Comparison of ENCODE assay signal across 8 mouse cellular contexts in the genomic region with DNA sequence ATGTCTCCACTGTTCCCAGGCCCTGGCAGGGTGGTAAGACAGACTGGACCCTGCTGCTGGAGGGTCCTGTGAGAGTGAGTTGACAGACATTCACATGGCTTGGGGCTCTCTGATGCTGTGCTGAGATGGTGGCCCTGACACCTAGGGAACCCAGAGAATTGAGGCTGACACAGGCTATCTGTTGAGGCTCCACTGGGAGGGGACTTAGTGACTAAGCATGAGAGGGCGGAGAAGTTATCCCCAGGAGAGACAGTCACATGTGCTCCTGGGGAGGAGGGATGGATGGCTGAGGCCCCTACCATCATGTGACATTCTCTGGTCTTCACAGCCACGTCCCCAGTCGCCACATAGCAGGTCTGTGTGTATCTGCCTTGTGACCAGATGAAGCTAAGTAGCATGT. TPM values are rescaled to one million over a fixed set of nuclear protein-coding genes. Genes with fewer than 3 reads are reported as not detected.
DNase-seq lines count a peak whose midpoint lies in the region; ATAC-seq lines count a peak whose summit lies in the region.
"Had no signal": no experiment of that assay in that cellular context is flagged by ENCODE, and none has a peak within 500 bp of the region (broad histone marks: within the 10 kb centered on the region; RNA-seq: fewer than 3 reads in every experiment).

No protein-coding gene starts in this region.

- H3K27ac ChIP-seq in lung, embryonic 15.5 days = peak overlapping the region; percentile 74
- no peak overlapping the region for H3K27ac ChIP-seq in forebrain, embryonic 16.5 days (ENCODE audit: low read length)
- peak overlapping the region; percentile 79 for H3K27ac ChIP-seq in limb, embryonic 12.5 days
- H3K27ac ChIP-seq in stomach, embryonic 16.5 days (ENCODE audit: low read length) = 0 out of 2 replicates have a peak overlapping the region, but pooled peaks have one; percentile 34
- no peak overlapping the region for H3K27ac ChIP-seq in liver, embryonic 12.5 days

- 56% methylated on average over 3 of the region's 3 CpGs for WGBS in lung, embryonic 15.5 days
- 62% methylated on average over 3 of the region's 3 CpGs for WGBS in forebrain, embryonic 16.5 days
- WGBS in limb, embryonic 12.5 days = 72% methylated on average over 3 of the region's 3 CpGs
- 75% methylated on average over 3 of the region's 3 CpGs for WGBS in stomach, embryonic 16.5 days
- 43% methylated on average over 3 of the region's 3 CpGs for WGBS in liver, embryonic 12.5 days (ENCODE audit: insufficient replicate concordance)

- no peak overlapping the region for H3K4me2 ChIP-seq in lung, embryonic 15.5 days
- no peak overlapping the region for H3K4me2 ChIP-seq in forebrain, embryonic 16.5 days (ENCODE audit: low read length)
- no peak overlapping the region for H3K4me2 ChIP-seq in limb, embryonic 12.5 days
- H3K4me2 ChIP-seq in stomach, embryonic 16.5 days (ENCODE audit: low read depth, low read length) = no peak overlapping the region
- no peak overlapping the region for H3K4me2 ChIP-seq in liver, embryonic 12.5 days

- no peak for ATAC-seq in lung, embryonic 15.5 days (ENCODE audit: borderline replicate concordance, extremely low read depth, low FRiP score, low TSS enrichment)
- ATAC-seq in forebrain, embryonic 16.5 days = peak; percentile 15; the same call in 1 of the 2 replicates
- no peak for ATAC-seq in limb, embryonic 12.5 days (ENCODE audit: insufficient number of reproducible peaks, insufficient read depth, low FRiP score, low TSS enrichment, low read depth)
- ATAC-seq in stomach, embryonic 16.5 days (ENCODE audit: insufficient read depth, low FRiP score) = peak; percentile 13; the same call in 1 of the 2 replicates
- ATAC-seq in liver, embryonic 12.5 days = no peak

- no peak overlapping the region for H3K4me3 ChIP-seq in lung, embryonic 15.5 days
- H3K4me3 ChIP-seq in forebrain, embryonic 16.5 days (replicated peaks; ENCODE audit: low read length) = no peak overlapping the region
- H3K4me3 ChIP-seq in limb, embryonic 12.5 days (replicated peaks) = no peak overlapping the region
- H3K4me3 ChIP-seq in stomach, embryonic 16.5 days (replicated peaks; ENCODE audit: low read length) = no peak overlapping the region
- no peak overlapping the region for H3K4me3 ChIP-seq in liver, embryonic 12.5 days
- H3K4me3 ChIP-seq: megakaryocyte, embryonic 14.5 days had no signal

- no peaks in the 10 kb centered on the region for H3K9me3 ChIP-seq in lung, embryonic 15.5 days
- H3K9me3 ChIP-seq in forebrain, embryonic 16.5 days (ENCODE audit: control insufficient read depth, low read length) = no peaks in the 10 kb centered on the region
- H3K9me3 ChIP-seq in limb, embryonic 12.5 days = no peaks in the 10 kb centered on the region
- no peaks in the 10 kb centered on the region for H3K9me3 ChIP-seq in stomach, embryonic 16.5 days (replicated peaks; ENCODE audit: control insufficient read depth, low read length)
- no peaks in the 10 kb centered on the region for H3K9me3 ChIP-seq in liver, embryonic 12.5 days (replicated peaks)

- no peak overlapping the region for H3K9ac ChIP-seq in lung, embryonic 15.5 days
- no peak overlapping the region for H3K9ac ChIP-seq in forebrain, embryonic 16.5 days (replicated peaks; ENCODE audit: low read depth, low read length)
- H3K9ac ChIP-seq in limb, embryonic 12.5 days (replicated peaks) = no peak overlapping the region
- no peak overlapping the region for H3K9ac ChIP-seq in stomach, embryonic 16.5 days (ENCODE audit: low read length)
- H3K9ac ChIP-seq in liver, embryonic 12.5 days = no peak overlapping the region

- no peaks in the 10 kb centered on the region for H3K27me3 ChIP-seq in lung, embryonic 15.5 days
- no peaks in the 10 kb centered on the region for H3K27me3 ChIP-seq in forebrain, embryonic 16.5 days (replicated peaks; ENCODE audit: control insufficient read depth, insufficient read depth, low read length)
- H3K27me3 ChIP-seq in limb, embryonic 12.5 days = no peaks in the 10 kb centered on the region
- H3K27me3 ChIP-seq in stomach, embryonic 16.5 days (ENCODE audit: control insufficient read depth, insufficient read depth, low read length) = no peaks in the 10 kb centered on the region
- no peaks in the 10 kb centered on the region for H3K27me3 ChIP-seq in liver, embryonic 12.5 days (replicated peaks)

- H3K4me1 ChIP-seq in lung, embryonic 15.5 days = peaks cover 54% of the 10 kb centered on the region
- peaks cover 27% of the 10 kb centered on the region for H3K4me1 ChIP-seq in forebrain, embryonic 16.5 days (replicated peaks; ENCODE audit: control insufficient read depth, insufficient read depth, low read length)
- H3K4me1 ChIP-seq in limb, embryonic 12.5 days (replicated peaks) = peaks cover 41% of the 10 kb centered on the region
- H3K4me1 ChIP-seq in stomach, embryonic 16.5 days (ENCODE audit: control insufficient read depth, insufficient read depth, low read length) = peaks cover 41% of the 10 kb centered on the region
- peaks cover 16% of the 10 kb centered on the region for H3K4me1 ChIP-seq in liver, embryonic 12.5 days

- no peaks in the 10 kb centered on the region for H3K36me3 ChIP-seq in lung, embryonic 15.5 days
- H3K36me3 ChIP-seq in forebrain, embryonic 16.5 days (ENCODE audit: control insufficient read depth, insufficient read depth) = no peaks in the 10 kb centered on the region
- peaks cover 38% of the 10 kb centered on the region for H3K36me3 ChIP-seq in limb, embryonic 12.5 days
- no peaks in the 10 kb centered on the region for H3K36me3 ChIP-seq in stomach, embryonic 16.5 days (ENCODE audit: control insufficient read depth, insufficient read depth, low read length)
- H3K36me3 ChIP-seq in liver, embryonic 12.5 days = no peaks in the 10 kb centered on the region

- no peak for DNase-seq in lung, postnatal 4 days
- DNase-seq in urinary bladder, postnatal 25 days (ENCODE audit: low spot score) = no peak

RNA-seq across cellular contexts. Expression of a gene that starts 15.6 kb away (rescaled TPM):
- polyA plus RNA-seq in lung, embryonic 15.5 days (2015; fragmentation: Nextera tagmentation; extraction: Ambion mirVana) = 21.8 and 24.3 TPM in 2 replicates
- polyA plus RNA-seq in forebrain, embryonic 16.5 days (2015; fragmentation: Nextera tagmentation; extraction: Ambion mirVana) = 16.2 and 22.4 TPM in 2 replicates
- polyA plus RNA-seq in limb, embryonic 12.5 days (2016; fragmentation: Nextera tagmentation; extraction: Ambion mirVana) = 27.7 and 29.4 TPM in 2 replicates
- polyA plus RNA-seq in stomach, embryonic 16.5 days (2015; fragmentation: Nextera tagmentation; extraction: Ambion mirVana) = 21.3 and 21.5 TPM in 2 replicates
- 2.6 and 3.1 TPM in 2 replicates for polyA plus RNA-seq in liver, embryonic 12.5 days (2016; fragmentation: Nextera tagmentation; extraction: Ambion mirVana)

Comparison
In these comparisons a context has a peak if more than half of its experiments do, and no peak if none do; other contexts are left out.
1. ATAC-seq: peak in forebrain, embryonic 16.5 days (single experiment) and stomach, embryonic 16.5 days (single experiment); none in lung, embryonic 15.5 days (single experiment), limb, embryonic 12.5 days (single experiment) and liver, embryonic 12.5 days (single experiment).
2. H3K27ac ChIP-seq: peak in lung, embryonic 15.5 days (single experiment), limb, embryonic 12.5 days (single experiment) and stomach, embryonic 16.5 days (single experiment); none in forebrain, embryonic 16.5 days (single experiment) and liver, embryonic 12.5 days (single experiment).